Mouse (Mus musculus): ENCODE measurements around the gene Plekha1. TPM values are rescaled to one million over a fixed set of nuclear protein-coding genes. Genes with fewer than 3 reads are reported as not detected.

Gene Plekha1
- total RNA-seq, 4 experiments from 2014 or later, result 36.3 to 39.0 (median 38.1) TPM

DNA sequence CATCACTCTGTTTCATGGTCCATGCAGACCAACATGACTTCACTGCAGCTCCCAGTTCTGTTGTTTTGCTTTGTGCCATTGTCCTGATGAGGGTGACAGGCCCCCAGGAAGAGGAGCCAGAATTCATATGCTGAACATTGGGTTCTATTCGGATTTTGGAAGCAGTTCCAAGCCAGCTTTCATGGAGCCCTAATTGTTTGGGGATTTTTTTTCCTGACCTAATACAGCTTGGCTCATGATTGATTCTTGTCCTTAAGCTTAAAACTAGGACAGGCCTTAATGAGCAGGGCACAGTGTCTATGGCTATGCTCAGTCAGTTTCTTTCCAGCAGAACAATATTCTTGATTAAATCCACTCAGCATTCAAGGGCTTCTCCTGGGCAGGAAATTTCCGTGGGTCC lies 52.7 kb downstream of the Plekha1 start:
- DNase-seq (ENCODE audit: low spot score), result no peak

DNA sequence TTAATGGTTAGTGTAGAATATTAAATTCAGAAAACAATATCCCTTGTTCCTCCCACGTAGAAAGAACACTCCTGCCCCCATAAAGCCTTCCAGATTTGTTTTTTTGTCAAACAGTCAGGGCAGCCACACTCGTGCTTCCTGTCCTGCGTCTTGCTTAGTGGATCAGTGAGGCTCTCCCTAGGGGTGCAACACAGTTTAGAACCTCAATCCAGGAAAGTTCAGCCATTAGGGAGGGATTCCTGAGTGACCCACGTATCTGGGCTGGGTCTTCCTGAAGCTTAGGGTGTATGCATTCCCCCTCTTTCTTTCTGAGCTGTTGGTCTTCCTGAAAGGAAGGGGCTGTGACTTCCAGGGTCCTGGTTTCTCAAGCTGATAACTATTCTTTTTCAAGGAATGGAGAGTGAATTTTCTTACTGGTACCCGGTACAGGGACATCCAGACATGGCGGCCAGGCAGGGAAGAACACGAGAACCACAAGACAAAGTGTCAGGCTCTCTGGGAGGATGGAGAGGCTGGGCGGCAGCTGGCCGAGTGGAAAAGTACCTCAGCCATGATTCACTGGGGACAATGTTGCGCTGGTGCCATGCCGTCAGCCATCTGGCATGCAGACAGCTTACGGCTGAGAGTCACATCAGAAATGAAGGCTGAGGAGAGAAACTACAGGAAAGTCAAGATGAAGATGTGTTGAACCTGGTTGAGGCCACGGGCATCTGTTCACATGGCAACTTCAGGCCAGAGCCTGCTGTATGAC lies 57.6 kb downstream of the Plekha1 start:
- DNase-seq (ENCODE audit: low spot score), result no peak

DNA sequence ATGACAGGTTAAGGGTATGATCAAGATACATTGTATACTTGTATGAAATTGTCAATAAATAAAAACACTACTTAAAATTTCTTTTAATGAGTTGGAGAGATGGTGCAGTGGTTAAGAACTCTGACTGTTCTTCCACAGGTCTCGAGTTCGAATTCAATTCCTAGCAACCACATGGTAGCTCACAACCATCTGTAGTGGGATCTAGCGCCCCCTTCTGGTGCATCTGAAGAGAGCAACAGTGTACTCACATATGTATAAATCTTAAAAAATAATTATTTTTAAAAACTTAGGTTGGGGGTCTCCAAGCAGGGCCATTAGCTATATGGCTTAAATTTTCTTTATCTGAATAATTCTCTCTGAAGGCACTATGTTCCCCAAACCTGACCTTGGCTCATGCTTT lies 64.8 kb downstream of the Plekha1 start:
- no peak for DNase-seq (ENCODE audit: low spot score)

DNA sequence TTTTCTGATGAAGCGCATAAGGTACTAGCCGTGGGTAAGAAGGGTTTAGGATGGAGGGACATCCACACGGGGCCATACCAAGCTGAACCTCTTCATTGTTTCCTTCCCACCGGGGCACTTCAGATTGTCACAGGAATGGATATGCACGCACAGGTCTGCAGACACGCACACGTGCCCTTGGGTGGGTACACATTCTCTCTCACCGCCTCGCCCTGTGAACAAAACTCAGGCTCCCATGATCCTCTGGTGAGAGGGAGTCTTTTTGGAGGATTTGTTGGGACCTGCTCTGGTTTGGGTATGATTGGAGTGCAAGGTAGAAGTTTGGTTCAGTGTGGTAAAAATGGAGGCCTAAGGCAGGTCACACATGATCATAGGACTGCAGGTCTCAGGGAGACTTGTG lies 67.4 kb downstream of the Plekha1 start:
- no peak for DNase-seq (ENCODE audit: low spot score)

DNA sequence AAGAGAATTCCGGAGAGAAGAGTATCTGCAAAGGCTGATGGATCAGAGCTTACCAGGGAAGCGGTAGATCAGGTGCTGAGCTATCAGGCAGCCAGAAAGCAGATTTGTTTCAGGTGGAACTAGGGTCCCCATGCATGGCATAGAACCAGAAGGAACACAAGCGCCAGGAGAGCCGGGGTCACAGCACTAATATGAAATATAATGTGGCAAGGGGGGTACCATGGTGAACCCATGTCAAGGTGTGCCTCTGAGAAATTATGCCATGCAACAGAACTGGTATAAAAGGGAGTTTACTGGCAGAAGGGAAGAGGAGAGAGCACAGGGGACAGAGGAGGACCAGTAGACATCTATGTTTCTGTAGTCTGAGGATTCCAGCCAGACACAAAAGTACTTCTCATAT lies 69.1 kb downstream of the Plekha1 start:
- DNase-seq (ENCODE audit: low spot score), result no peak

DNA sequence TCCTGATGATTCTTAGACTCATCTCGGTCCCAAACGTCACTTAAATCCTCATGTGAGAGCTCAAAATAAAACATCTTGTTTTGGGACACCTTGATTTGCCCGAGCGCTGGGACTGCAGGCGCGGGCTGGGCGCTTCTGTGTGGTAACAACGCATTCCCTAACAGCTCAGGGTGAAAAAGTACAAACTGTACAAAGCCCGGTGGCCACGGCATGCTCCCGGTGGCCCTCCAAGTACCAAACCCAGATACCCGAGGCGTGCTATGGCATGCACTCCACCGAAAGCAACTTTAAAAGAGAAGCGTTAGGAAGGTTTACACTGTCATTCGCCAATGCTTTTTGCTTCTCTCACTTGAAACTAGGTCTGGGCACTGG lies 69.9 kb downstream of the Plekha1 start:
- no peak for DNase-seq (ENCODE audit: low spot score)

DNA sequence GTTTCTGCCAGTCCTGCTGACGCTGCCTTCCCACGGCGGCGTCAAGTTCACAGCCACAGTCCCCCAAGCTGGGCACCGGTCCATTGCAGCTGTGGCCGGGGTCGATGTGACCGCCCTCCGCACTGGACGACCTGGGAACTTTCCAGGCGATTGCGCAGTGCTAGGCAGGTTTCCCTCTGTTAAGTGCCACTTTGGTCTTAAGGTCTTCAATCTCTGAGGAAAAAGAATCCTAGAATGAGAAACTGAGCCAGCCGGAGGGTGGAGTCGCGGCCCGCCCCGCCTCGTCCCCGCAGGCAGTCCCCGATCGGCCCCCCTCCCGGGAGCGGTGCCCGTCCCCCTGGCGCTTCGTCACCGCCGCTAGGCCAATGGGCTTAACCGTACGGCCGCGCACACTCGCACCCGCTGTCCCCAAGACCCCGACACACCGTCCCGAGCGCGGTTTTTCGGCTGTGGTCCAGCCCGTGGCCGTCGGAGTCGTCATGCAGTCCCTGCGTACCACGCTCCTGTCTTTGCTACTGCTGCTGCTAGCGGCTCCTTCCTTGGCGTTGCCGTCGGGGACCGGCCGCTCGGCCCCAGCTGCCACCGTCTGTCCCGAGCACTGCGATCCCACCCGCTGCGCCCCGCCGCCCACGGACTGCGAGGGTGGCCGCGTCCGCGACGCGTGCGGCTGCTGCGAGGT lies 70.4 kb downstream of the Plekha1 start, which contains the start of gene Htra1:
Htra1 (plus strand) TSS at position 319 of the 679 bp plus-strand sequence.
- DNase-seq (ENCODE audit: low spot score), result peak; percentile 78

DNA sequence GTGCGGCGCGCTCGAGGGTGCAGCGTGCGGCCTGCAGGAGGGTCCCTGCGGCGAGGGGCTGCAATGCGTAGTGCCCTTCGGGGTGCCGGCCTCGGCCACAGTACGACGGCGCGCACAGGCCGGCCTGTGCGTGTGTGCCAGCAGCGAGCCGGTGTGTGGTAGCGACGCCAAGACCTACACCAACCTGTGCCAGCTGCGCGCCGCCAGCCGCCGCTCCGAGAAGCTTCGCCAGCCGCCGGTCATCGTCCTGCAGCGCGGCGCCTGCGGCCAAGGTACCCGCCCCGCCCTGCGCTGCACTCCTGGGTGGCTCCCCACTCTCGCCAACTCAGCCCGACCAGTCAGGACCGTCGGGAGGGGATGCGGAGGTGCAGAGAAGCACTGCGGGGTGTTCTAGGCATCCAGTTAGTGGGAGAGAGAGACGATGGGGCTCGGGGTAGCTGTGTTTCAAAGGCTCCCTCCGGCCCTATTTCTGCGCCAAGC lies 71.0 kb downstream of the Plekha1 start:
- no peak for DNase-seq (ENCODE audit: low spot score)

DNA sequence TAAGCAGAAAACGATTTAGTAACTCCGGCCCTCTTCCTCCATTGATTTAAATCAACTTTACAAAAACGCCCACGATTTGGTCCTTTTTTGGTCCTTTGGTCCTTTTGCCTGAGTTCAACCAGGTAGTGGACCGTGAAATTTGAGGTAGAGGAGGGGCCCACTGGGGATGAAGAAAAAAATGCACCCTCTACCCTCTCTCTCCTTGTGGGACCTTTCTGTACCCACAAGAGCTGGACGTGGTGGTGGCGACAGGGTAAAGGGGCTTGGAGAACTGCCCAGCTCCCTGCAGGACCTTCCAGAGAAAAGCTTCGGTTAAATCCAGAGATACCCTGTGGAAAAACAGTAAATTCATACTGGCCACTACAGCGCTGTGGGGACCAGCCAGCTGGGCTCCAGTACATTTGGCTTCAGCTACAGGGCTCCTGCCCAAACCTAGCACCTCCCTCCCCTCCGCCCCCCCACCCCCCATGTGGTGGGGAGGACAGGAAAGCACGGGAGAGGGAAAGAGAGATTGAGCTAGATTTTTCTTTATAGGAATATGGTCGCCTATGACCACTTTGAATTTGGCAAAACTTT lies 71.8 kb downstream of the Plekha1 start:
- DNase-seq (ENCODE audit: low spot score), result no peak

DNA sequence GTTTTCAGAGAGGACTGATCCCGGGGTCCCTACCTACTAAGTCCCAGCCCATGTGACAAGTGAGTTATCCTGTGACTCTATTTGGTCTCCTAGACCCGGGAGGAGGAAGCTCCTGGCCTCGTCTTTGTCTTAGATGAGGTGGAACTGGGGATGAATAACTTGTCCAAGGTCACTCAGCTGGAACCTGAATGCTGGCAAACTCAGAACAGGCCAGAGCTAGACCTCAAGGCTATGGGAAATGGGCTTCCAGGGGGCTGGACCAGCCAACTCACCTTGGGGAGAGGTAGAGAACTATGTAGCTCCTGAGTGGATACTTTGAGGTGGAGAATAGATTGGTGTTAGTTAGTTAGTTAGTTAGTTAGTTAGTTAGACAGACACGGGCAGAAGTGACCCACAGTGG lies 72.4 kb downstream of the Plekha1 start:
- no peak for DNase-seq (ENCODE audit: low spot score)

DNA sequence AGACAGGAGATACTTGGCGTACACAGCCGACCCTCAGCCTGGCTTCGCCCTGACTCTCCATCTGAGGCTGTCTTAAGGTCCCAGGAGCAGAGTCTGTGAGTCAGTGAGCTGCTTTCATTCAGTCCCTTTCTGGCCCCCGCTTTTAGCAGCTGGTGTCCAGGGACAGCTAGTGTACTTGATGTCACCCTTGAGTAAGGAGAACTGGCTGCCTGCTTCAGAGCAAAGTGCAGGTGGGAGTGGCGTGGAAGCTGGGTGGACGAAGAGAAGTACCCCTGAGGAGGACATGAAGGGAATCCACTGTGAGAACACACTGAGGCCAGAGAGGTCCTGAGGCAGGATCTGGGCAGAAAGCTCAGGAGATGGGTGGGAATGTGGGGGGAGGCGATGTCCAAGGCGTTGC lies 73.3 kb downstream of the Plekha1 start:
- DNase-seq (ENCODE audit: low spot score), result no peak

DNA sequence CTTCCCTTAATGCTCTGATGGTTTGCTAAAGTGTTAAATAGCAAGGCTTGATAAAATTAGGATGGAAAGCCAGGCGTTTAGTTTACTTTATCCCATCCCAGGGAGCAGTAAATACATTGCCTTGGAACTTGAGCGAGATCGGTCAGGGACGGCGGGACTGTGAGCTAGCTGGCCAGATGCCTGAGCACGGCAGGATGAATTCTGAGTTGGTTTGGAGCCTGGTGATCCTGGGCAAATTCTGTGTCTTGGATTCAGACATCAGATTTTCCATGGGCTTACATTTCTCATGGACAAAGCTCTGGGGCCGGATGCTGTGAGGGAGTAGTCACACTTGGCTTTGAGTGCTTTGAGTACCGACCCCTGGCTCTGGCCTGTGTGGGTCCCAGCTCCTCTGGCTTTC lies 75.2 kb downstream of the Plekha1 start:
- DNase-seq (ENCODE audit: low spot score), result no peak

DNA sequence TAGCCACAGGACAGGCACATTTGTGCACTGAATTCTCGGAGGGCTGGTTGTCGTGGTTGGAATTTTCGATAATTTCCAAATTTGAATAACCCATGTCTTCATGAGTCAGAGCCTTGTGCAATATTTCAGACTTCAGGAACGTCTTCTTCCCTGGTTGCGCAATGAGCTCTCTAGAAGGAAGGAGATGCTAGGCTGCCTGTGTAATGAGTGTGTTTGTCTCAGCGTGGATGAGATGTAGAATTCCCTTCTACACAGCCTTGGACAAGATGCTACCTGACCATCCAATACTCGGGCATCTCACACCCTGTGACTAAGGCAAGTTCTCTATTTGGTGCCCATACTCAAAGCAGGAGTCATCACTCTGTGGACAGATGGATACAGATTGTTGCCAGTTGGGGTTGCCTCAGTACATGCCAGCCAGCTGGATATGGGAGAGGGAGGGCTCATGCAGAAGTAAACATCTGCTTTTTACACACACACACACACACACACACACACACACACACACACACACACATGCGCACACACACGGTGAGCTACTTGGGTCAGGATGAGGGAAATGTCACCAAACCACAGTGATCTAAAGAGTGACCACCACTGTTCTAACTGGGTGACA lies 77.8 kb downstream of the Plekha1 start:
- peak; percentile 61 for DNase-seq (ENCODE audit: low spot score)

DNA sequence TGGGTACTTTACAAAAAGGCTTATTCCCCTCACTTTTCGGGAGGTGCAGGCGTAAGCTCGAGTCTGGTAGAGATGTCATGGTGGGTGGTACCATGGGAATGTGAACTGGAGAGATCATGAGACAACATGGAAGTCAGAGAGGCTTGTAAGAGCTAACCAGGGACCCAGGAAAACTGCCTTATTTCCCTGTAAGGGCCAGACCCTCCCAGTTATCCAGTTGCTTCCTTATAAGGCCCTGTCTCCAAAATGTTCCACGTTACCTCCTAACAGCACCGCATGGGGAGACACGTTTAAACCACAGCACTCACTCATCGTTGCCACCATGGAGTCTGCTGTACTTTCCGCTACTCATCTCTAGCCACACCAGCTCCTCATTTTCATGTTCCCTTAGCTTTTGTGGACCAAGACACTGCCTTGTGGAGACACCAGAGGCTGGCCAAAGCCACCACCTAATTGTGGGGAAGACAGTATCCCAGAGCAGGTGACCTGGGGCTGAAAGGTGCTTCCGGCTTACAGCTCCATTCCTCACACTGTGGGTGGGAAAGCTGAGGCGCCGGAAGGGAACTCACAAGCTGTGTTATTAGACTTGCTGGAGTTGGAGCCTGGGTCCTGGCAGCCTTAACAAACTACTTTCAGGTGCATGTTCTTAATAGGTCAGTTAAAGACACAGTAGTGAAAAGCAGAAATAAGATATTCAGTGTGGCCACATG lies 79.4 kb downstream of the Plekha1 start:
- no peak for DNase-seq (ENCODE audit: low spot score)

DNA sequence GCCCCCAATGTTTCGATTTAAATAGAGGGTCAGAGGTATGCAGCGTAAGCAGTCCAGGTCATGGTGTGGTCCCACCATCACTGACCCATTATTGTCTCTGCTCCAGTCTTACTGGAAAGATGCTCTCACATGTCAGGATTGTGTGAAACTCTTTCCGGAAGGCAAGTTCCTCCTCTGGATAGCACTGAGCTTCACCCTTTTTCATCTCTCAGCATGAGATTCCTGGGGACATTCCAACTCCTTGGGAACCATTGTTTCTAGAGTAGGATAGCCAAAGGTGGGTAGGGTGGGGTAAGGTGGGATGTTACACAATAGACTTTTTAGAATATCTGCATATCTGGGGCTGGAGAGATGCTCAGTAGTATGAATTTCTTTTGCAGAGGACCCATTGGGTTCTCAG lies 80.2 kb downstream of the Plekha1 start:
- no peak for DNase-seq (ENCODE audit: low spot score)

DNA sequence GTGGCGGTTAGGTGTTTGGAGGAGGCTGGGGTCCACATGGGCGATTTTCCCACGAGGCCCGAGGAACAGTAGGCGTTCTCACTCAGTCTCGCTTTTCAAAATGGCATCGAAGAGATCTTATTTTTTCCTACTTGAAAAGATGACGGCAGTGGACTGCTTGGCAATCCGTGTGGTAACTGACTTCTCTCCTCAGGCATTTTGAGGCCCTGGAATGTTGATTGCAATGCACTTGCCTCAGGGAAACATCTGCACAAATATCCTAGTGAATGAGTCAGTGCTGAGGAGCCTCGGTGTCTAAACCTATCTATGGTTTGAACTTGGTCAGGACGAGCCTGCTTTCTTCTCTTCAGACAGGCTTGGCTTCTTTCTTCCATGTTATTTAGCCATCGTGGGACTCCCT lies 80.7 kb downstream of the Plekha1 start:
- no peak for DNase-seq (ENCODE audit: low spot score)

DNA sequence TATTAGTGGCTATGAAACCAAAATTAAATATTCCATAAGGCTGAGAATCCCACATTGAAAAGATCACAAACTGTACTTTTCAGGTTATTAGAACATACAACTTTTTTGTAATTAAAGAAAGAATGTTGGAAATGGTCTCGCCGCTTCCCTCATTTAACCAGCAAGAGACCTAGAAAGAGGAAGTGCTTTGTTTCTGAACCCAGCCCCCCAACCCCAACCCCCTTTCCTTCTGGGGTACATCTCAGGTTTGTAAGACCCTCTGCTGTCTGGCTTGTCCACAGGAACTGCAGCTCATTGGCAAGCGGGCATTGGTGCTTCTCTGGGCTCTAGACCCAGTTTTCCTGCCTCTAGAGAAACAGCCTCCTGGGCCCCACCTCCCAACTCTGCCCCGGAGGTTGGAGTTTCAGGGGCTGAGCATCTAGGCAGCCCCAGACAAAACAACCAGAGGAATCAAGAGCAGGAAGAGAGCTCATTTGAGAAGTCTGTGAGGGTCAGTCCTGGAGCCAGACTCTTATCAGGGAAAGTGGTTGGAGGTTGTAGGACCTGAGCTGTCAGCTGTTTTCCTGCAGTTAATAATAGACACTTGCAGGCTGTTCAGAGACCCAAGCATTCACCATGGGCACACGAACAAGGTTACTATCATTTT lies 83.1 kb downstream of the Plekha1 start:
- DNase-seq (ENCODE audit: low spot score), result no peak

DNA sequence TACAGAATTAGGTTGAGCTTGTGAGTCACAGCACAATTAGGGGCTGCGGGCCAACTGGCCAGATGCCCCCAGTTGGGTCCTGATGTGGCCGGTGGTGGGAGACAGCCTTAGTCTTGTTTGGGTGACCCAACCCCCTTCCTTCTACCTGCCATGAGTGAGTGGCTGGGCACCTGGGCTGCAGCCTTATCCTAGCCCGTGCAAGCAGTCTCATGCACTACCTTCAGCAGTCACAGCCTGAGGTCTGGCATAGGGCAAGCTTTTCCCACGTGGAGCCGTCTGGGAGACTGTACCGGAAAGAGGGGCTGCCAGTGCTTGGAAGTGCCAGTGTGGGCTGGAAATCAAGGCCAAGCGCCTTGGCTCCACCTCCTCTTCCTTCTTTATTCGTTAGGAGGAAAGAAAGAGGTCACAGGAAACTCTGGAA lies 83.8 kb downstream of the Plekha1 start:
- DNase-seq (ENCODE audit: low spot score), result peak; percentile 64

DNA sequence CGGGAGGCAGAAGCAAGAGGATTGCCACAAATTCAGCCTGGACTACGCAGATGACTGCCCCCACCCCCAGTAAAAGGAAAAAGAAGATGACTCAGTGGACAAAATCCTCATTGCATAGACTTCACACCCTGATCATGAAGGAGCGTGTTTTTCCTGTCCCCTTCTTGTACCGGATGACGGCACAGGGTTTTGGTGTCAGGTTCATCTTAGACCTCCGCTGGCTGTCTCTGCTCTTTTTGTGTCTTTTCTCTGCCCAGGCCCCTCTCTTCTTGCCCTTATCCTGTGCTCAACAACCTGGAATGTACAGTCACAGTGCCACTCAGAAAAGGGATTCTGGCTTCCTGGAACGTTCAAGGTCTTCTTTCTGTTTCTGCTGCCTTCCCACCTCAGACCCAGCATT lies 84.9 kb downstream of the Plekha1 start:
- no peak for DNase-seq (ENCODE audit: low spot score)

DNA sequence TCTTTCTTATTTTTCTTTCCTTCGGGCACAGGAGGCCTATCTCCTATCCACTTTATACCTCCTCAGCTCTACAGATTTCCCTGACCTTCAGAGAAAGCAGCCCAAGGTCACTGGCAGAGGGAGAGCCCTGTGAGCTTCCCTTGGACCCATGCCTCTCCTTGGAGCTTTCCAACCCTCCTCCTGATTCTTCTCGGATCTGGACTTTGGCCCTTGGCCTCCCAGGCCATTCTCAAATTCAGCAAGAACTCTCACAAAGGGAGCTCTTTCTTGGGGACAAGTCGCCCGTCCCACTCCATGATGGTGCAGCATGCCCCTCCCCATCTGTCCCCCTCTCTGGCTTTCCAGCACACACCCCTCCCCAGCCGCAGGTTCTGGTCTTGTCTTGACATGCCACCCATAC lies 85.4 kb downstream of the Plekha1 start:
- no peak for DNase-seq (ENCODE audit: low spot score)

DNA sequence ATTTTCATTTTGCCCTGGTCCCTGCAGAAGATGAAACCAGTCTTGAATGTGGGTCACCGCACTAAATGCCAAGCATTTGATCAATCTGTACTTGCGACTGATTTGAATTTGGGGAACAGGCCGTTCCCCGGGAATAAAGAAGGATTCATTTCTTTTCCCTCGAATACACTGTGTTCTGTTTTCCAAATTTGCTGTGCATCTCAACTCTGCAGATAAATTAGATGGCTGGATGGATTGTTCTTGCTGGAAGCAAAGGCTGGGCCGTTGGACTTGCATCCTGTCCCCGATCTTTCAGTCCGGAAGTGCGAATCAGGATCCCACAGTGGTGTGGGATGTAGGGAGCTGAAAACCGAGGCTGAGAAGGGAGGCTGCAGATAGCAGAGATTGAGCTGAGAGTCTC lies 87.8 kb downstream of the Plekha1 start:
- DNase-seq (ENCODE audit: low spot score), result no peak
